Mouse (Mus musculus) MEL (cell line): Measurements from ENCODE around the gene Gm20521.

ENCODE experiments used
- CTCF ChIP-seq, 3 experiments: IDR thresholded peaks in 2 of 3; conservative IDR thresholded peaks in 1 of 3; 2 replicates each; pipeline ENCODE4 v1.5.1; 2011 to 2012; ENCODE audit warnings: low read length in 3 of 3, low read depth in 2 of 3, mild to moderate bottlenecking in 2 of 3, improper control_type of control experiment in 1 of 3, inconsistent platforms in 1 of 3, mixed read lengths in 1 of 3, moderate library complexity in 1 of 3; ENCODE audit not compliant: control insufficient read depth in 1 of 3, insufficient read depth in 1 of 3, poor library complexity in 1 of 3, severe bottlenecking in 1 of 3
- EP300 ChIP-seq, 2 experiments: IDR thresholded peaks; 2 replicates each; pipeline ENCODE4 v1.6.1; 2011; ENCODE audit warnings: improper control_type of control experiment in 2 of 2, low read length in 2 of 2, low read depth in 1 of 2, mild to moderate bottlenecking in 1 of 2
- MAFK ChIP-seq: IDR thresholded peaks from 2 replicates; pipeline ENCODE4 v1.6.1; 2011; ENCODE audit warnings: low read depth, mild to moderate bottlenecking, low read length, improper control_type of control experiment, borderline replicate concordance
- MAZ ChIP-seq: IDR thresholded peaks from 2 replicates; pipeline ENCODE4 v1.6.1; 2012; ENCODE audit warnings: low read depth, mild to moderate bottlenecking, inconsistent platforms, low read length, improper control_type of control experiment
- MEF2A ChIP-seq: IDR thresholded peaks from 2 replicates; pipeline ENCODE4 v1.6.1; 2014; ENCODE audit warnings: low read depth, mild to moderate bottlenecking, inconsistent platforms, low read length, improper control_type of control experiment; ENCODE audit not compliant: poor library complexity, insufficient replicate concordance, severe bottlenecking; ENCODE audit errors: extremely low read depth
- POLR2A ChIP-seq, 2 experiments: IDR thresholded peaks; 2 replicates each; pipeline ENCODE4 v1.6.1; 2011 to 2012; ENCODE audit warnings: low read length in 2 of 2, mild to moderate bottlenecking in 2 of 2, control low read depth in 1 of 2, improper control_type of control experiment in 1 of 2, low read depth in 1 of 2, moderate library complexity in 1 of 2; ENCODE audit not compliant: control insufficient read depth in 1 of 2, insufficient read depth in 1 of 2, poor library complexity in 1 of 2
- TCF12 ChIP-seq: IDR thresholded peaks from 2 replicates; pipeline ENCODE4 v1.6.1; 2014; ENCODE audit warnings: low read depth, mild to moderate bottlenecking, inconsistent platforms, low read length, improper control_type of control experiment, moderate library complexity
- ZC3H11A ChIP-seq: IDR thresholded peaks from 2 replicates; pipeline ENCODE4 v1.6.1; 2012; ENCODE audit warnings: low read depth, mild to moderate bottlenecking, inconsistent platforms, low read length, improper control_type of control experiment

- TF ChIP-seq ZC3H11A (no peak), EP300 (IDR thresholded peaks at IDR 0.05; ENCODE audit: low read depth in 1 of 2, low read length in 2 of 2) (no peak), POLR2A (IDR thresholded peaks at IDR 0.05; ENCODE audit: control insufficient read depth in 1 of 2, insufficient read depth in 1 of 2, low read depth in 1 of 2, low read length in 2 of 2, poor library complexity in 1 of 2) (peak; percentile 22 to 83), CTCF (IDR thresholded peaks at IDR 0.05 in 2 of 3, conservative IDR thresholded peaks at IDR 0.05 in 1 of 3; ENCODE audit: control insufficient read depth in 1 of 3, insufficient read depth in 1 of 3, low read depth in 2 of 3, low read length in 3 of 3, poor library complexity in 1 of 3, severe bottlenecking in 1 of 3) (no peak), MAFK (no peak), TCF12 (peak; percentile 8), MEF2A (no peak), MAZ (no peak)
Observed at GRCm38 (mm10) chr14:54893651-54894181, 10.5 kb downstream of the Gm20521 start.
